Mouse (Mus musculus): ENCODE measurements at regions not wholly inside any gene's neighbourhood (a gene's known extent, or its start where the extent isn't known, plus 50 kb on each side); places are given as distances from the start of the nearest gene placed in this dataset.

DNA sequence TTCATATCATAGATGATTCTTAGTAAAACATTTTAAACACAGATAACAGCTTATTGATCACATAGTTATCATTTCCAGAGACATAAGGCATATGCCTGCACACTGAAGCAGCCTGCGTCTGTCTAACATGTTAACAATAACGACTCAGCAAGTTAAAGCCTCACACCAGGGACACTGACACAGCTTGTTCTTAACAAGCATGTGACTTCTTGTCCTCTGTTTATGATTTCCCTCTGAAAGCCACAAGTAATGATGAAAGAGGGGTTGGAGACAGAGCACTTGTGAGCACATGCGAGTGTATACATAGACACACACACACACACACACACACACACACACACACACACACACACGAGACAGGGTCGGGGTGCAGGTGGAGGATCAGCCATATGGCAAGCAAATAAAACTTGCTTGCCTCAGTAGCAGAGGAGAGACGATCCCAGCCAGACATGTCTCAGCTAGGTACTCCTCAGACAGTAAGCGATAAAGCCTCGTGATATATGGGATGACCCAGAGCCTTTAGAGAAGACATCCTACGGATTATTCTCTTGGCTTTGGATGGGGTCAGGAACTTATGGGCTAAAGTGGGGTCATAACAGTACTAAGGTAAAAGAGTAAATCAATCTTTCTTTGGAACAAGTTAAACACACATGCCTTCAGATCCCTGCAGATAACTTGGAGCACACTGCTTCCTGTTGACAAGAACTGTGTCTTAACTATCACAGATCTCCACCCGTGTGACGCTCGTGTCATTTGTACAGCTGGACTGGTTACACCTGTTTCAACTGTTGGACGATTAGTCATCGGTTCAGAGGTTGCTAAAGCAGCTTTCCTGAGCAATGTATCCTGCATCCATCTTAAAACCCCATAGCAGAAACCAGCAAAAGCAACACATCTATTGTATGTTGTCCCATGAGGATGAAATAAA is 51.4 kb upstream of the Ralgps2 start:
- DNase-seq, result no peak

DNA sequence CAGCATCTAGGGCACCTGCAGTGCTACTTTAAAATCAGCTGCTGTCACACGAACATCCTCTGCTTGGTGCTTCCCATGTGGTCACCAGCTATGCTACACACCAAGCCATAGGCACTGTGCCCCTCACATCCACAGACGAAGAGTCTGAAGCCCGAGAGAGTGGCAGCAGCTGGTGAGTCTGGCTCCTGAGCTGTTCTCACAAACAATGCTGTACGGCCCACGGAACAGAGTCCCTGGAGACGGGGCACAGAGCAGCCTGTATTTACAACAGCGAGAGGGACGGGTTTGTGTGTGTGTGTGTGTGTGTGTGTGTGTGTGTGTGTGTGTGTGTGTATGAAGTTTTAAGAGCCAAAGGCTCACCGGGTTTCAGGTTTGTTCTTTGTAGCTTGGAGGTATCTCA is 50.7 kb upstream of the Ralgps2 start:
- DNase-seq, result no peak

DNA sequence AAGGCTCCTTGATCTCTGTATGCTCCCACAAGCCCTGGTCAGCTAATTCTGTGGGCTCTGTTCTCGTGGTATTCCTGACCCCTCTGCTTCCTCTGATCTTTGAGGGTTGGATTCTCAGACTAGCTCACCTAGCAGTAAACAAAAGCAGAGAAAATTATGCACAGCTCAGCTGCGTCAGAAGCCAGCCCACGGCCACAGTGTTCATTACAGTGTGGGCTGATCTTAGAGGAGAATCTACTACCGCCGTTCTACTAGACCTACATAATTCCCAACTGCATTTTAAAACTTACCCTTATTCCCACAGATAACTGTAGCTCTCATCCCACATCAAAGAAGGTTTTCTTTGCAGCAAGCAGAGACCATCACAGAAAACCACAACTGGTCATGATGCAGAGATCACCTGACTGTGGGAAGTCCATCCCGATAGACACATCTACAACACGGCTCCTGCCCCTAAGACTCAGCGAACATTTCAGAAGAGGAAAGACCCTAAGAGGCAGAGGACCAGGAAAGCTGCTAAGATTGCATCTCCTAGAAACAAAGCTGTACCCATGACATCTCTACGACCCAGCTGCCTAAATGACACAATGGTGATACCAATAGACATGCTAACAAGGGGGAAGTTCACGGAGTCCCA is 49.8 kb upstream of the Ralgps2 start:
- DNase-seq, result no peak

Data from cerebellum, postnatal 36 days (tissue).